Mouse (Mus musculus) gastrocnemius, adult 2 months (tissue): Measurements from ENCODE around the gene Sema3e. TPM values are rescaled to one million over a fixed set of nuclear protein-coding genes. Genes with fewer than 3 reads are reported as not detected.

Source experiments
- DNase-seq: peaks from one replicate; pipeline ENCODE4 v3.0.0; 2022
- H3K27ac ChIP-seq: fragments of 200-600 bp; 2 replicates; pipeline ENCODE4 v1.8.1; 2022; ENCODE audit warnings: mild to moderate bottlenecking
- H3K4me3 ChIP-seq: fragments of 200-600 bp; 2 replicates; pipeline ENCODE4 v1.8.1; 2022; ENCODE audit warnings: mild to moderate bottlenecking, moderate library complexity
- CTCF ChIP-seq: fragments of 200-600 bp; IDR thresholded peaks from 2 replicates; pipeline ENCODE4 v1.8.1; 2022; ENCODE audit warnings: antibody characterized with exemption, mild to moderate bottlenecking, moderate library complexity
- intact Hi-C: fragments of 180-260 bp; cut with DNase I; formaldehyde crosslinking; loops from one replicate; pipeline ENCODE4 v1.15.1; 2025
- total RNA-seq, 2 experiments: library from RNA; stranded (reverse); gene quantifications; 2 replicates each; pipeline ENCODE4 v1.2.3; 2021

Sema3e gene
- total RNA-seq, 2 experiments from 2014 or later, result 0.23 to 0.36 TPM

- no peak overlapping the region for H3K4me3 ChIP-seq
- no peak for DNase-seq
- no peak for TF ChIP-seq CTCF
- intact Hi-C loops, result no loop called here
- H3K27ac ChIP-seq, result no peak overlapping the region
These were observed 71.1 kb downstream of the Sema3e start for GRCm38 (mm10) chr5:14096196-14096595.

GRCm38 (mm10) chr5:14098677-14099076 lies 73.6 kb downstream of the Sema3e start:
- intact Hi-C loops, result no loop called here
- DNase-seq, result no peak
- Histone ChIP-seq H3K27ac (no peak overlapping the region), H3K4me3 (no peak overlapping the region)
- no peak for TF ChIP-seq CTCF

- Histone ChIP-seq H3K27ac (no peak overlapping the region), H3K4me3 (no peak overlapping the region)
- no peak for DNase-seq
- intact Hi-C loops, result no loop called here
- TF ChIP-seq CTCF, result no peak
These were observed 82.3 kb downstream of the Sema3e start for GRCm38 (mm10) chr5:14107365-14107764.

GRCm38 (mm10) chr5:14109001-14109400 lies 83.9 kb downstream of the Sema3e start:
- TF ChIP-seq CTCF, result no peak
- no peak overlapping the region for H3K4me3 ChIP-seq
- no peak overlapping the region for H3K27ac ChIP-seq
- intact Hi-C loops, result no loop called here
- DNase-seq, result no peak

- no peak for TF ChIP-seq CTCF
- no peak overlapping the region for H3K27ac ChIP-seq
- DNase-seq, result no peak
- no peak overlapping the region for H3K4me3 ChIP-seq
- intact Hi-C loops, result no loop called here
These were observed 86.3 kb downstream of the Sema3e start for GRCm38 (mm10) chr5:14111401-14111800.

- Histone ChIP-seq H3K27ac (no peak overlapping the region), H3K4me3 (no peak overlapping the region)
- intact Hi-C loops, result no loop called here
- no peak for DNase-seq
- no peak for TF ChIP-seq CTCF
These were observed 96.8 kb downstream of the Sema3e start for GRCm38 (mm10) chr5:14121902-14122301.

GRCm38 (mm10) chr5:14126591-14126990 lies 101.5 kb downstream of the Sema3e start:
- Histone ChIP-seq H3K27ac (no peak overlapping the region), H3K4me3 (no peak overlapping the region)
- TF ChIP-seq CTCF, result no peak
- intact Hi-C loops, result no loop called here
- no peak for DNase-seq

GRCm38 (mm10) chr5:14135929-14136328 lies 110.9 kb downstream of the Sema3e start:
- no peak for TF ChIP-seq CTCF
- H3K27ac ChIP-seq, result no peak overlapping the region
- no peak overlapping the region for H3K4me3 ChIP-seq
- intact Hi-C loops, result no loop called here
- no peak for DNase-seq

GRCm38 (mm10) chr5:14138725-14139124 lies 113.6 kb downstream of the Sema3e start:
- no peak overlapping the region for H3K4me3 ChIP-seq
- TF ChIP-seq CTCF, result no peak
- DNase-seq, result no peak
- intact Hi-C loops, result no loop called here
- H3K27ac ChIP-seq, result no peak overlapping the region

GRCm38 (mm10) chr5:14162579-14162978 lies 137.5 kb downstream of the Sema3e start:
- TF ChIP-seq CTCF, result no peak
- Histone ChIP-seq H3K4me3 (no peak overlapping the region), H3K27ac (no peak overlapping the region)
- DNase-seq, result no peak
- intact Hi-C loops, result no loop called here

GRCm38 (mm10) chr5:14163280-14163679 lies 138.2 kb downstream of the Sema3e start:
- intact Hi-C loops, result no loop called here
- no peak for TF ChIP-seq CTCF
- H3K27ac ChIP-seq, result no peak overlapping the region
- H3K4me3 ChIP-seq, result no peak overlapping the region
- DNase-seq, result no peak

GRCm38 (mm10) chr5:14167776-14168175 lies 142.7 kb downstream of the Sema3e start:
- no peak for DNase-seq
- TF ChIP-seq CTCF, result no peak
- intact Hi-C loops, result no loop called here
- no peak overlapping the region for H3K27ac ChIP-seq
- H3K4me3 ChIP-seq, result no peak overlapping the region

GRCm38 (mm10) chr5:14173355-14174183 lies 148.5 kb downstream of the Sema3e start:
- no peak overlapping the region for H3K4me3 ChIP-seq
- intact Hi-C loops, result no loop called here
- H3K27ac ChIP-seq, result no peak overlapping the region
- TF ChIP-seq CTCF, result no peak
- DNase-seq, result no peak

- DNase-seq, result no peak
- no peak overlapping the region for H3K27ac ChIP-seq
- TF ChIP-seq CTCF, result no peak
- no peak overlapping the region for H3K4me3 ChIP-seq
- intact Hi-C loops, result no loop called here
These were observed 155.5 kb downstream of the Sema3e start for GRCm38 (mm10) chr5:14180571-14180970.
